Mouse (Mus musculus): Measurements from ENCODE around the gene Mga.
A peak's percentile ranks its signal among the peaks of the same experiment; 100 is the strongest.

DNA sequence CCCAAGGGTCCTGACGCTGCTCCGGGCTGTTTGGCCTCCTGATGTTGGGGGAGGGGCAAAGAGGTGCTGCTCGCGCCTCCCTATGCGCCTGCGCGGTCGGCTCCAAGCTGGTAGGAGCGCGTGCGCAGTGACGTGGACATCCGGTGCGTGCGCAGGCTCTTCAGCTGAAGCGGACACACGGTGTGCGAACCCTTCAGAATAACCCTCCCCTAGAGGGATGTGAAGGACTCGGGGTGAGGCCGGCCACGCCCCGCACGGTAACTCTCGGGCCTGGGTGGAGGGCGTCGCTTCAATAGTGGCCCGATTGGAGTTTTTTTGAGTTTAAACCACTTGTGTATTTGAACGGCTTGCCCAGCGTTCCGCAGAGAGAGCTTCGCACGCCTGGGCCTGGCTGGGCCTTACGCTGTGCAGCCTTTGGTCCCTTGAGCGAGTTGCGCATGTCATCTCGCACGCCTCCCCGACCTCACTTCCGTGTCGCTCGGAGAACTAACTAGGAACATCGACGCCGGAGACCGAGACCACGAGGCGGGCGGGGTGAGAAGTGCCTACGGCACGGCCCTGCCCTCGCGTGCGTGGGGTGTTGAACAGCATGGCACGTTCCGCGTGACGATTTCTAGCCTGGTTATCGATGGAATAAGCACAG is at the start of gene Mga:
- peak; percentile 63; the same call in 1 of the 2 replicates for TF ChIP-seq POLR2A (IDR thresholded peaks at IDR 0.05; ENCODE audit: borderline replicate concordance, extremely low read depth, low read depth, low read length)
- no peak for TF ChIP-seq CTCF (IDR thresholded peaks at IDR 0.05; ENCODE audit: insufficient read depth, low read length)

Measured in lung, adult 2 months (tissue).